Mouse (Mus musculus): ENCODE data around the gene Actc1. TPM values are rescaled to one million over a fixed set of nuclear protein-coding genes. Genes with fewer than 3 reads are reported as not detected.

The Actc1 gene
- polyA plus RNA-seq, 1 experiment from 2014 or later = 10.0 TPM

- H3K4me1 ChIP-seq (ENCODE audit: control insufficient read depth, insufficient read depth, low read length) = no peaks in the 10 kb centered on the region
- no peaks in the 10 kb centered on the region for H3K9me3 ChIP-seq (ENCODE audit: control insufficient read depth, low read length)
- no peaks in the 10 kb centered on the region for H3K27me3 ChIP-seq (ENCODE audit: control insufficient read depth, insufficient read depth, low read length)
- H3K4me2 ChIP-seq (ENCODE audit: low read depth, low read length) = no peak overlapping the region
- H3K27ac ChIP-seq (ENCODE audit: low read depth, low read length) = no peak overlapping the region
- no peak overlapping the region for H3K9ac ChIP-seq (replicated peaks; ENCODE audit: low read depth, low read length)
- no peak; the same call in 1 of the 2 replicates for ATAC-seq (ENCODE audit: low read depth)
- no peaks in the 10 kb centered on the region for H3K36me3 ChIP-seq (ENCODE audit: control insufficient read depth, insufficient read depth, low read length)
- WGBS = 28% methylated on average over 10 of the region's 10 CpGs
- H3K4me3 ChIP-seq (ENCODE audit: low read depth, low read length) = no peak overlapping the region
These were observed 4.0 kb upstream of the Actc1 start for GRCm38 (mm10) chr2:114057303-114057853.

DNA sequence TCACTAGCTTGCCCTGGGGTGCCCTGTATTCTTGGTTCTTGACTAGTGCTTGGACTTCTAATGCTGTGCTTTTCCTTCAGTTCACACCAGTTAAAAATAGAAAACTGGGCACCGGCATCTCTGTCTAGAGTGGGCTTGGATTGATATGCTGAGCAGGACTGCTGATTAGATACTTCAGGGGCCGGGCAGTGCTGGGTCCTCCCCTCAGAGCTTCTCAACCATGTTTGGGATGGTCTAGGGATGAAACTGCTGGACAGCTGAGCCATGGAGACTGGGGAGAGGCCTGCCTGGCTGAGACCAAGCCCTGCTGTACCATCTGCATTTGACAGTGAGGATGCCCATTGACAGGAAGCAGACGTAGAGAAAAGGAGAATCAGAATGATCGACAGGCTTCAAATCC, 781 bp upstream of the Actc1 start:
- Histone ChIP-seq H3K36me3 (ENCODE audit: control insufficient read depth, insufficient read depth, low read length) (no peaks in the 10 kb centered on the region), H3K27ac (ENCODE audit: low read depth, low read length) (no peak overlapping the region), H3K9ac (replicated peaks; ENCODE audit: low read depth, low read length) (no peak overlapping the region), H3K4me3 (ENCODE audit: low read depth, low read length) (no peak overlapping the region), H3K4me1 (ENCODE audit: control insufficient read depth, insufficient read depth, low read length) (no peaks in the 10 kb centered on the region), H3K4me2 (ENCODE audit: low read depth, low read length) (no peak overlapping the region), H3K27me3 (ENCODE audit: control insufficient read depth, insufficient read depth, low read length) (no peaks in the 10 kb centered on the region), H3K9me3 (ENCODE audit: control insufficient read depth, low read length) (no peaks in the 10 kb centered on the region)
- 91% methylated on average over 4 of the region's 4 CpGs for WGBS
- ATAC-seq (ENCODE audit: low read depth) = no peak

GRCm38 (mm10) chr2:114051871-114052241, 1.5 kb downstream of the Actc1 start:
- Histone ChIP-seq H3K9me3 (ENCODE audit: control insufficient read depth, low read length) (no peaks in the 10 kb centered on the region), H3K27ac (ENCODE audit: low read depth, low read length) (no peak overlapping the region), H3K4me3 (ENCODE audit: low read depth, low read length) (no peak overlapping the region), H3K4me2 (ENCODE audit: low read depth, low read length) (no peak overlapping the region), H3K36me3 (ENCODE audit: control insufficient read depth, insufficient read depth, low read length) (no peaks in the 10 kb centered on the region), H3K4me1 (ENCODE audit: control insufficient read depth, insufficient read depth, low read length) (no peaks in the 10 kb centered on the region), H3K9ac (replicated peaks; ENCODE audit: low read depth, low read length) (no peak overlapping the region), H3K27me3 (ENCODE audit: control insufficient read depth, insufficient read depth, low read length) (no peaks in the 10 kb centered on the region)
- no peak for ATAC-seq (ENCODE audit: low read depth)
- WGBS = 96% methylated on average over 14 of the region's 14 CpGs

- Histone ChIP-seq H3K27ac (ENCODE audit: low read depth, low read length) (no peak overlapping the region), H3K36me3 (ENCODE audit: control insufficient read depth, insufficient read depth, low read length) (no peaks in the 10 kb centered on the region), H3K4me2 (ENCODE audit: low read depth, low read length) (no peak overlapping the region), H3K27me3 (ENCODE audit: control insufficient read depth, insufficient read depth, low read length) (no peaks in the 10 kb centered on the region), H3K4me1 (ENCODE audit: control insufficient read depth, insufficient read depth, low read length) (no peaks in the 10 kb centered on the region), H3K4me3 (ENCODE audit: low read depth, low read length) (no peak overlapping the region), H3K9ac (replicated peaks; ENCODE audit: low read depth, low read length) (no peak overlapping the region), H3K9me3 (ENCODE audit: control insufficient read depth, low read length) (no peaks in the 10 kb centered on the region)
- 91% methylated on average over 7 of the region's 7 CpGs for WGBS
- ATAC-seq (ENCODE audit: low read depth) = no peak
These were observed 2.1 kb downstream of the Actc1 start for GRCm38 (mm10) chr2:114051111-114051870.

DNA sequence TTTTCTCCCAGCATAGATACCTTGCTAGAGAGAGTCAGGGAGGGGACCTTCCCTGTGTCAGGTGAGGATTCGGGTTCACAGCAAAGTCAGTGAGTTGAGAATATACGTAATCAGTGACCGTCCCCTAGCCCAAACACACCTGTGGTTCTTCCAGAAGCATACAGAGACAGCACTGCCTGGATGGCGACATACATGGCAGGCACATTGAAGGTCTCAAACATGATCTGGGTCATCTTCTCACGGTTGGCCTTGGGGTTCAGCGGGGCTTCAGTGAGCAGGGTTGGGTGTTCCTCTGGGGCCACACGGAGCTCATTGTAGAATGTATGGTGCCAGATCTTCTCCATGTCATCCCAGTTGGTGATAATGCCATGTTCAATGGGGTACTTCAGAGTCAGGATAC, 3.2 kb downstream of the Actc1 start:
- H3K27me3 ChIP-seq (ENCODE audit: control insufficient read depth, insufficient read depth, low read length) = no peaks in the 10 kb centered on the region
- H3K9ac ChIP-seq (replicated peaks; ENCODE audit: low read depth, low read length) = no peak overlapping the region
- no peaks in the 10 kb centered on the region for H3K9me3 ChIP-seq (ENCODE audit: control insufficient read depth, low read length)
- no peak for ATAC-seq (ENCODE audit: low read depth)
- H3K27ac ChIP-seq (ENCODE audit: low read depth, low read length) = no peak overlapping the region
- H3K36me3 ChIP-seq (ENCODE audit: control insufficient read depth, insufficient read depth, low read length) = no peaks in the 10 kb centered on the region
- H3K4me1 ChIP-seq (ENCODE audit: control insufficient read depth, insufficient read depth, low read length) = no peaks in the 10 kb centered on the region
- no peak overlapping the region for H3K4me3 ChIP-seq (ENCODE audit: low read depth, low read length)
- WGBS = 96% methylated on average over 7 of the region's 7 CpGs
- H3K4me2 ChIP-seq (ENCODE audit: low read depth, low read length) = no peak overlapping the region

GRCm38 (mm10) chr2:114049372-114049771, 4.0 kb downstream of the Actc1 start:
- Histone ChIP-seq H3K9me3 (ENCODE audit: control insufficient read depth, low read length) (no peaks in the 10 kb centered on the region), H3K4me1 (ENCODE audit: control insufficient read depth, insufficient read depth, low read length) (no peaks in the 10 kb centered on the region), H3K4me3 (ENCODE audit: low read depth, low read length) (no peak overlapping the region), H3K36me3 (ENCODE audit: control insufficient read depth, insufficient read depth, low read length) (no peaks in the 10 kb centered on the region), H3K27me3 (ENCODE audit: control insufficient read depth, insufficient read depth, low read length) (no peaks in the 10 kb centered on the region), H3K4me2 (ENCODE audit: low read depth, low read length) (no peak overlapping the region), H3K27ac (ENCODE audit: low read depth, low read length) (no peak overlapping the region), H3K9ac (replicated peaks; ENCODE audit: low read depth, low read length) (no peak overlapping the region)
- WGBS = 94% methylated on average over 7 of the region's 7 CpGs
- no peak for ATAC-seq (ENCODE audit: low read depth)

DNA sequence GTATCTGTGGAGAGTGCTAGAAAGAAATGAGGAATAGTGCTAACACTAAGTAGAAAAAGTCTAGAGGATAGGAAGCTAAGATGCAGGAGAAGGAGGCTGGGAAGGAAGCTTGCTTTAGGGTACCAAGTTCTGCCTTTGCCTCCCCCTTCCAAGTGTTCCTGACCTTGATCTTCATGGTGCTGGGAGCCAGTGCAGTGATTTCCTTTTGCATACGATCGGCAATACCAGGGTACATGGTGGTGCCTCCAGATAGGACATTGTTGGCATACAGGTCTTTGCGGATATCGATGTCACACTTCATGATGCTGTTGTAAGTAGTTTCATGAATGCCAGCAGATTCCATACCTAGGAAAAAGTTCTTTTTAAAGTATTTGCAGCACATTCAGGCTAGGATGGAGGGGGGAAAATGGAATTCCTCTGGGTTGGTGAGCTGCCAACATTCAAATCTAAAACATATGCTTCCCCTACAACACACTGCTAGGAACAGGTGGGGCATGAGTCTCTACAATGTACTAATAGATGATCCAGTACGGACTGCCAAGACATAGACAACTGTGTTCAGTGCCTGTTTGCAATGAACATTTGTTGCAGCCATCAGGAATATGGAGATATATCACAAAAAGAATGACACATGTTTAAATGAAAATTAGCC, 5.3 kb downstream of the Actc1 start:
- Histone ChIP-seq H3K4me3 (ENCODE audit: low read depth, low read length) (no peak overlapping the region), H3K36me3 (ENCODE audit: control insufficient read depth, insufficient read depth, low read length) (no peaks in the 10 kb centered on the region), H3K4me1 (ENCODE audit: control insufficient read depth, insufficient read depth, low read length) (no peaks in the 10 kb centered on the region), H3K27ac (ENCODE audit: low read depth, low read length) (no peak overlapping the region), H3K4me2 (ENCODE audit: low read depth, low read length) (no peak overlapping the region), H3K27me3 (ENCODE audit: control insufficient read depth, insufficient read depth, low read length) (no peaks in the 10 kb centered on the region), H3K9me3 (ENCODE audit: control insufficient read depth, low read length) (no peaks in the 10 kb centered on the region), H3K9ac (replicated peaks; ENCODE audit: low read depth, low read length) (no peak overlapping the region)
- ATAC-seq (ENCODE audit: low read depth) = no peak
- WGBS = 92% methylated on average over 5 of the region's 5 CpGs

GRCm38 (mm10) chr2:114046151-114046664, 7.1 kb downstream of the Actc1 start:
- H3K27me3 ChIP-seq (ENCODE audit: control insufficient read depth, insufficient read depth, low read length) = no peaks in the 10 kb centered on the region
- no peaks in the 10 kb centered on the region for H3K9me3 ChIP-seq (ENCODE audit: control insufficient read depth, low read length)
- no peak overlapping the region for H3K4me2 ChIP-seq (ENCODE audit: low read depth, low read length)
- no peak overlapping the region for H3K9ac ChIP-seq (replicated peaks; ENCODE audit: low read depth, low read length)
- no peaks in the 10 kb centered on the region for H3K36me3 ChIP-seq (ENCODE audit: control insufficient read depth, insufficient read depth, low read length)
- H3K4me1 ChIP-seq (ENCODE audit: control insufficient read depth, insufficient read depth, low read length) = no peaks in the 10 kb centered on the region
- WGBS = 95% methylated on average over 5 of the region's 5 CpGs
- ATAC-seq (ENCODE audit: low read depth) = no peak
- no peak overlapping the region for H3K4me3 ChIP-seq (ENCODE audit: low read depth, low read length)
- H3K27ac ChIP-seq (ENCODE audit: low read depth, low read length) = no peak overlapping the region

- Histone ChIP-seq H3K36me3 (ENCODE audit: control insufficient read depth, insufficient read depth, low read length) (no peaks in the 10 kb centered on the region), H3K27me3 (ENCODE audit: control insufficient read depth, insufficient read depth, low read length) (no peaks in the 10 kb centered on the region), H3K4me3 (ENCODE audit: low read depth, low read length) (no peak overlapping the region), H3K4me2 (ENCODE audit: low read depth, low read length) (no peak overlapping the region), H3K9ac (replicated peaks; ENCODE audit: low read depth, low read length) (no peak overlapping the region), H3K27ac (ENCODE audit: low read depth, low read length) (no peak overlapping the region), H3K4me1 (ENCODE audit: control insufficient read depth, insufficient read depth, low read length) (no peaks in the 10 kb centered on the region), H3K9me3 (ENCODE audit: control insufficient read depth, low read length) (no peaks in the 10 kb centered on the region)
- ATAC-seq (ENCODE audit: low read depth) = no peak
- 81% methylated on average over 2 of the region's 2 CpGs for WGBS
These were observed 15.4 kb downstream of the Actc1 start for GRCm38 (mm10) chr2:114037926-114038325.

All from neural tube, embryonic 14.5 days (tissue).